Comparison of ENCODE assay signal across 9 mouse cellular contexts in genomic region chr9:51766175-51767062, GRCm38 (mm10). TPM values are rescaled to one million over a fixed set of nuclear protein-coding genes. Genes with fewer than 3 reads are reported as not detected.
A peak's percentile ranks its signal among the peaks of the same experiment; 100 is the strongest.
DNase-seq lines count a peak whose midpoint lies in the region; ATAC-seq and TF ChIP-seq lines count a peak whose summit lies in the region.
"Had no signal": no experiment of that assay in that cellular context is flagged by ENCODE, and none has a peak within 500 bp of the region (broad histone marks: within the 10 kb centered on the region; RNA-seq: fewer than 3 reads in every experiment).

No protein-coding gene starts in this region.

- DNase-seq in lung, adult 2 months = no peak
- no peak for DNase-seq in lung, adult 18-20 months
- peak; percentile 44 to 72 for DNase-seq in cerebellum, adult 18-20 months
- DNase-seq in forebrain, postnatal 0 days = peak; percentile 81
- DNase-seq in left cerebral cortex, postnatal 10 days (ENCODE audit: extremely low spot score in 1 of 2, low spot score in 2 of 2) = peak; percentile 28 to 60
- peak; percentile 65 for DNase-seq in testis, postnatal 10 days (ENCODE audit: low spot score)
- no peak for DNase-seq in T-cell, adult 2 months (ENCODE audit: low spot score)

- H3K27me3 ChIP-seq in forebrain, postnatal 0 days (ENCODE audit: insufficient read depth, low read length) = no peaks in the 10 kb centered on the region
- H3K27me3 ChIP-seq in midbrain, embryonic 12.5 days = peaks cover 46% of the 10 kb centered on the region

- intact Hi-C loops in left cerebral cortex, postnatal 10 days (cut with DNase I) = loop anchor here (5.0 to 10.0 kb wide), 3 partner anchors 119 to 602 kb away; partner anchors contain the start of gene Gm32742

- H3K4me2 ChIP-seq in forebrain, postnatal 0 days (ENCODE audit: low read depth) = peak overlapping the region; percentile 85
- H3K4me2 ChIP-seq in midbrain, embryonic 12.5 days (replicated peaks) = peak overlapping the region; percentile 82

- TF ChIP-seq POLR2A in lung, adult 2 months (IDR thresholded peaks at IDR 0.05; ENCODE audit: borderline replicate concordance, extremely low read depth, low read depth, low read length) = no peak

- WGBS in lung, adult 2 months = 3% methylated on average over 29 of the region's 29 CpGs
- under 1% methylated on average over 29 of the region's 29 CpGs for WGBS in forebrain, postnatal 0 days
- under 1% methylated on average over 23 of the region's 29 CpGs for WGBS in midbrain, embryonic 12.5 days

- TF ChIP-seq CTCF in lung, adult 2 months (IDR thresholded peaks at IDR 0.05; ENCODE audit: insufficient read depth, low read length) = no peak
- no peak; the same call in 1 of the 2 replicates for TF ChIP-seq CTCF in forebrain, postnatal 0 days (IDR thresholded peaks at IDR 0.05; ENCODE audit: low read depth)

- no peaks in the 10 kb centered on the region for H3K36me3 ChIP-seq in forebrain, postnatal 0 days (ENCODE audit: insufficient read depth)
- H3K36me3 ChIP-seq in midbrain, embryonic 12.5 days = no peaks in the 10 kb centered on the region

- peak overlapping the region; percentile 80 for H3K4me3 ChIP-seq in lung, adult 2 months (replicated peaks; ENCODE audit: extremely low read depth, low read depth, low read length)
- H3K4me3 ChIP-seq in forebrain, postnatal 0 days (ENCODE audit: low read depth, low read length) = peak overlapping the region; percentile 68
- H3K4me3 ChIP-seq in midbrain, embryonic 12.5 days = peak overlapping the region; percentile 74
- H3K4me3 ChIP-seq: myocyte had no signal

- peak overlapping the region; percentile 84 for H3K9ac ChIP-seq in forebrain, postnatal 0 days
- peak overlapping the region; percentile 68 for H3K9ac ChIP-seq in midbrain, embryonic 12.5 days (replicated peaks)

- H3K9me3 ChIP-seq in forebrain, postnatal 0 days (ENCODE audit: low read length) = no peaks in the 10 kb centered on the region
- no peaks in the 10 kb centered on the region for H3K9me3 ChIP-seq in midbrain, embryonic 12.5 days

- peak overlapping the region; percentile 95 for H3K27ac ChIP-seq in forebrain, postnatal 0 days (ENCODE audit: low read depth, low read length)
- H3K27ac ChIP-seq in midbrain, embryonic 12.5 days (replicated peaks) = no peak overlapping the region

- no peak for ATAC-seq in forebrain, postnatal 0 days
- peak; percentile 16 for ATAC-seq in midbrain, embryonic 12.5 days (ENCODE audit: low FRiP score, low read depth)

- H3K4me1 ChIP-seq in lung, adult 2 months (ENCODE audit: control insufficient read depth, insufficient read depth, low read length) = no peaks in the 10 kb centered on the region; the same call in 1 of the 2 replicates
- 0 out of 2 replicates have a peak, but pooled peaks cover 5% of the 10 kb centered on the region for H3K4me1 ChIP-seq in forebrain, postnatal 0 days (ENCODE audit: insufficient read depth)
- peaks cover 18% of the 10 kb centered on the region for H3K4me1 ChIP-seq in midbrain, embryonic 12.5 days

RNA-seq across cellular contexts. Expression of gene Arhgap20, which starts 1.3 kb away (rescaled TPM):
- 1.1 and 1.5 TPM in 2 replicates for polyA plus RNA-seq in lung, adult 2 months (2012; rRNA removed)
- 40.1 and 41.1 TPM in 2 replicates for total RNA-seq in forebrain, postnatal 0 days (2014; rRNA removed)
- polyA plus RNA-seq in forebrain, postnatal 0 days (2015; fragmentation: Nextera tagmentation; extraction: Ambion mirVana) = 15.3 and 22.8 TPM in 2 replicates
- total RNA-seq in left cerebral cortex, postnatal 10 days (2021) = 10 to 100 TPM; 97.1 to 98.7 TPM
- 9.7 and 13.8 TPM in 2 replicates for polyA plus RNA-seq in midbrain, embryonic 12.5 days (2016; fragmentation: Nextera tagmentation; extraction: Ambion mirVana)

Comparison
In these comparisons a context has a peak if more than half of its experiments do, and no peak if none do; other contexts are left out.
1. DNase-seq: peak in cerebellum, adult 18-20 months (2 of 2), forebrain, postnatal 0 days (single experiment), left cerebral cortex, postnatal 10 days (2 of 2) and testis, postnatal 10 days (single experiment); none in lung, adult 2 months (single experiment), lung, adult 18-20 months (0 of 2) and T-cell, adult 2 months (single experiment).
2. Peak in every context shown above with its lines, with median percentiles within 50 percentile points of each other: H3K4me3 ChIP-seq.